Mouse (Mus musculus) heart, postnatal 0 days (tissue): ENCODE results near the gene Rasgrf1.

Experiments
- CTCF ChIP-seq: IDR thresholded peaks from 2 replicates; pipeline ENCODE4 v1.5.1; 2016; ENCODE audit warnings: antibody characterized with exemption, control low read depth, low read depth
- EP300 ChIP-seq: IDR thresholded peaks from 2 replicates; pipeline ENCODE4 v1.6.1; 2016; ENCODE audit warnings: antibody characterized with exemption, low read depth

DNA sequence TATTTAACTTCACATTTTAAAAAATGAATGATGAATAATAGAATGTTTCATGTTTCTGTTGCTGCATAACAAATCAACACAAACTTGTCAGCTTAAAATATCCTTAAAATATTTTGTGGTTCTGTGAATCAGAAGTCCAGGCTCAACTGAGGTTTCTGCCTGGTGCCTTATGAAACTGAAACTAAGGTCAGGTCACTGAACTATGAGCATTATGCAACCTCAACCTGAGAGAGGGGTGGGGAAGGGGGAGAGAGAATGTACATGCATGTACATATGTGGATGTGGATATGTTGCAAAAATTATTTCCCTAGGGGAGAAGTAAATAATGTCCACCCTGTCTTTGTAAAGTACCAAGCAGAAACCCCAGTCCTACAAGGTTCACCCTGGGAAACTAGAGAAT lies 18.8 kb downstream of the Rasgrf1 start:
- TF ChIP-seq CTCF (no peak), EP300 (no peak)
